Mouse (Mus musculus) spleen, postnatal 10 days (tissue): ENCODE results near the gene Plcd3.
A peak's percentile ranks its signal among the peaks of the same experiment; 100 is the strongest.

Source experiments
- DNase-seq, 2 experiments: peaks; one replicate each; pipeline ENCODE4 v3.0.0; 2021 to 2022; ENCODE audit warnings: low spot score in 2 of 2

The Plcd3 gene

GRCm38 (mm10) chr11:103098531-103099190 is 2.8 kb downstream of the Plcd3 start:
- peak in 1 of 2 experiments; percentile 12 for DNase-seq

- peak in 1 of 2 experiments; percentile 12 for DNase-seq
Observed at GRCm38 (mm10) chr11:103096979-103097894, 4.2 kb downstream of the Plcd3 start.

- no peak for DNase-seq
Observed at GRCm38 (mm10) chr11:103095801-103096200, 5.7 kb downstream of the Plcd3 start.

GRCm38 (mm10) chr11:103095107-103095670 is 6.3 kb downstream of the Plcd3 start:
- peak in 1 of 2 experiments; percentile 12 for DNase-seq

GRCm38 (mm10) chr11:103093862-103094833 is 7.3 kb downstream of the Plcd3 start:
- DNase-seq, result peak in 1 of 2 experiments; percentile 52

GRCm38 (mm10) chr11:103093306-103093705 is 8.2 kb downstream of the Plcd3 start:
- no peak for DNase-seq

- no peak for DNase-seq
Observed at GRCm38 (mm10) chr11:103081631-103082030, 19.8 kb downstream of the Plcd3 start.

- peak in 1 of 2 experiments; percentile 36 for DNase-seq
Observed at GRCm38 (mm10) chr11:103080323-103081091, 21.0 kb downstream of the Plcd3 start.

- no peak for DNase-seq
Observed at GRCm38 (mm10) chr11:103078131-103078530, 23.3 kb downstream of the Plcd3 start.

GRCm38 (mm10) chr11:103076581-103076980 is 24.9 kb downstream of the Plcd3 start:
- DNase-seq, result no peak

GRCm38 (mm10) chr11:103076010-103076409 is 25.4 kb downstream of the Plcd3 start:
- DNase-seq, result peak in 1 of 2 experiments; percentile 66

GRCm38 (mm10) chr11:103074796-103075323 is 26.6 kb downstream of the Plcd3 start:
- DNase-seq, result no peak

GRCm38 (mm10) chr11:103074121-103074650 is 27.3 kb downstream of the Plcd3 start:
- no peak for DNase-seq

- no peak for DNase-seq
Observed at GRCm38 (mm10) chr11:103073671-103074070, 27.8 kb downstream of the Plcd3 start.

- no peak for DNase-seq
Observed at GRCm38 (mm10) chr11:103070322-103070880, 31.1 kb downstream of the Plcd3 start.

- DNase-seq, result no peak
Observed at GRCm38 (mm10) chr11:103069731-103070130, 31.7 kb downstream of the Plcd3 start.

- DNase-seq, result no peak
Observed at GRCm38 (mm10) chr11:103068884-103069283, 32.6 kb downstream of the Plcd3 start.

GRCm38 (mm10) chr11:103068272-103068671 is 33.2 kb downstream of the Plcd3 start:
- DNase-seq, result no peak

GRCm38 (mm10) chr11:103067457-103068001 is 33.9 kb downstream of the Plcd3 start:
- no peak for DNase-seq
